Mouse (Mus musculus) frontal cortex, adult 2 months (tissue): ENCODE measurements at regions not wholly inside any gene's neighbourhood (a gene's known extent, or its start where the extent isn't known, plus 50 kb on each side); places are given as distances from the start of the nearest gene placed in this dataset.
"Not testable (repeated sequence)": the region's sequence is repeated elsewhere in the genome, so short reads cannot be mapped to it uniquely, and the experiment has no call there.

Source experiments
- DNase-seq, 2 experiments: peaks; one replicate each; pipeline ENCODE4 v3.0.0; 2022; ENCODE audit warnings: low spot score in 1 of 2; ENCODE audit errors: extremely low spot score in 1 of 2

GRCm38 (mm10) chr16:73217555-73217954, 909.4 kb downstream of the Robo1 start:
- peak in 1 of 2 experiments; percentile 10 for DNase-seq

GRCm38 (mm10) chr16:73203542-73203941, 895.4 kb downstream of the Robo1 start:
- no peak for DNase-seq

DNA sequence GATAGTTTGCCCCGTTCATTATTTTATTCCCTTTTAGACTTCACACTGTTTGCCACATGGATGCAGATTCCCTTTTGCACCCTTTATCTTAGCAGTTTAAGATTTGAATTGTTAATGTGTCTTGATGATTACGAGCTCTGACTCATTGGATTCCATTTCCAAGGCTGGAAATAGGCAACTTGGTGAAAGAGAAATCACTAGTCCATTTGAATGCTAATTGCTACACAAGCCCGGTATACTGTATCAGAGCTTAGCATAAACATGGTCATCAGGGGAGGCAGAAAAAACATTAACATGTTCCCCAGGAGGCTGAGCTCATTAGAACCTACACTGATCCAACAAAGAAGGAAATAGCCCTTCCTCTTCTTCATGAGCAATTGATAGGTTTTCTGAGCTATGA, 892.9 kb downstream of the Robo1 start:
- no peak for DNase-seq

DNA sequence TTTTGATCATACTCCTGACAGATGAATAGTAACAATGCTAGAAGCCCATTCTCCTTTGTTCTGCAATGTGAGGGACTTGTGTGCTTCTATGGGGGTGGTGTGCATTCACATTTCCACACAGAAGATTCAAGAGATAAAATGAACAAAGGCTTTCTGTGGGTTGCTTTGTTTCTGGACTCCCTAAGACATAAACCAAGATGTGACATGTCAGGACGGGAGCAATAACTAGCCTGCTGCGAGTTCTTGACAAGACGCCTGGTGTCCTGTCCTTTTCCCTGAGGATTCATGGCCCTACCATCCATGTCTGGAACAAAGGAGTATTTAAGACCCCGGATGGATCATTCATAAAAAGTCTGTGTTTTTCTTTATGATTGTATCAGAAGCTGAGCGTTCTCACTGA, 874.7 kb downstream of the Robo1 start:
- DNase-seq = no peak

DNA sequence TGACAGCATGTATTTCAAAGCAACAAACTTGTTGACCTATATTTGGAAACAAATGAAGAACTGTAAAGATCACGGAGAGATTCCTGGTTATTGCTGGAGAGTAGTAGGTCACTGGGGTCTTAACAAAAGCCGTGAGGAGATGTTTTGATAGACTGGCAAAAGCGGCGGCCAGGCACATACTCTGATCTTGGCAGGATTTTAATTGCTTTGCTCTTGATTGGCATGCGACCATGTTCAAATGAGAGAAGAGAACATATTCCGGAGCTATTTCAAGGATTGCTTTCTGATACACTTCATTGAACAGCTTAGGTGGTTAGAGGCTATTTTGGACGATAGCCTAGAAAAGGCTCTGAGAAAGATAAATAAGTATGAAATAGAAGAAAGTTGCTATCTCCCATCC, 874.2 kb downstream of the Robo1 start:
- no peak for DNase-seq

GRCm38 (mm10) chr16:73155447-73155846, 847.3 kb downstream of the Robo1 start:
- no peak for DNase-seq

DNA sequence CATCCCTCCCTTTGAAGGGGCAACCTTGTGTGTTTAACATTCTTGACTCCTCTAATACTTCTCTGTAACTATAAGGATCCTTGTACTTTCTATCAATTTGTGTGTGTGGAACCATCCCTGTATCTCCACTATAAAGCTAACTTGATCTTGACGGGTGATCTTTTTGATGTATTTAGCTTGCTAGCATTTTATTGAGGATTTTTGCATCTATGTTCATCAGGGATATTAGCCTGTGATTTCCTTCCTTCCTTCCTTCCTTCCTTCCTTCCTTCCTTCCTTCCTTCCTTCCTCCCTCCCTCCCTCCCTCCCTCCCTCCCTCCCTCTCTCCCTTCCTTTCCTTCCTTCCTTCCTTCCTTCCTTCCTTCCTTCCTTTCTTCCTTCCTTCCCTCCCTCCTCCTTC, 819.8 kb downstream of the Robo1 start:
- not testable (repeated sequence) for DNase-seq

DNA sequence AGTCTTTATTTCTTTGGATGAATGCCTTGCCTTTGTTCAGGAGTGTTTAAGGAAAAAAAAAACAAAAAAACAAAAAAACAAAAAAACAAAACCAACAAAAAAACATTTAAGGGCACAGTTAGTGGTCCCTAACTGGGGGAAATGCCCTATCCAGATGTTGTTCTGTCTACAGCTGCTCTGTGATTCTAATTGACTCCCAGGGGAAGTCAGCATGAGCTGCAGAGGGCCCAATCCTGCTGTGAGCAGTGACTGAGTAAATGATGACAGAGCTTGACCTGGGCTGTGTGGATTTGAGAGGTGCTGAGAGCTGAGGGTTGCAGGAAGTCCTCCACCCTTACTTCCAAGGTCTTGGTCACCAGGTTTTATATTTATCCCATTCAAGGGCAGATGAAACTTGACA, 812.5 kb downstream of the Robo1 start:
- no peak for DNase-seq

DNA sequence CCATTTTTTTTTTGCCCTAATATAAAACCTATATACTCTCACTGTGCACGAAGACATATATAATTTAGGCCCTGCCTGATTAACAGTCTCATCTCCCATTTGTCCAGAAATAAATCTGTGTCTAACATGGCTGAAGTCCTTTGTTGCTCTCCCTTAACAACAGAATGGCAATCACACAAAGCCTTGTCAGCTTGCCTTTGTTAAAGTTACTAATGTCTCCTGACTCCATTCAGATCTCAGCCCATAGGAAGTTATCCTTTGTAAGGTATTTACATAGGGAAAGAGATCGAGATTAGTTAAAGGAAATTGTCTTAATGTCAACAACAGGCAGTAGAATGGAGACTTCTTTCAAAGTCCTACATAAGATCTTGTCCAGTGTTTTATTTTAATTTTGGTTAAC, 809.2 kb downstream of the Robo1 start:
- DNase-seq = no peak

DNA sequence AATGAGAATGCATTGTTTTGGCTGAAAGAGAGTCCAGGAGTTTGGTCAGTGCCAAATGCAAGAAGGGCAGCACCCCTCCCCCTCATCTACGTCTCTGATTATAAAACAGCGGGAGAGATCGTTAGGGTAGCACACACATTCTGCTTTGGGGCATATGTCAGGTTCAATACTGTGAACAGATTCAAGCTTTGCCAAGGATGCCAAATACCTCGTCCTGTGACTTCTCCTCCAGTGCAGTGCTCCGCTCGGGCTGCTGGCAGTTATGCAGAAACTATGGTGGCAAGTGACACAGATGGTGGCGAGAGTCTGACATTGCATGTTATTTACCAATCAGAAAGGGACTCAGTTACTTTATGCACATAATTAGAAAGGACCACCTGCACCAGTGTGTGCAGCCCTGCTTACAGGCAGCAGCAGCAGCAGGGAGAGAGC, 799.9 kb downstream of the Robo1 start:
- DNase-seq = no peak

- DNase-seq = no peak
These were observed 799.5 kb downstream of the Robo1 start for GRCm38 (mm10) chr16:73107608-73108007.

GRCm38 (mm10) chr16:73105496-73105895, 797.4 kb downstream of the Robo1 start:
- DNase-seq = peak; percentile 30 to 70

GRCm38 (mm10) chr16:73100273-73100672, 792.2 kb downstream of the Robo1 start:
- DNase-seq = no peak

GRCm38 (mm10) chr16:73098760-73099159, 790.7 kb downstream of the Robo1 start:
- DNase-seq = peak in 1 of 2 experiments; percentile 60

GRCm38 (mm10) chr16:73097176-73097575, 789.1 kb downstream of the Robo1 start:
- DNase-seq = no peak

DNA sequence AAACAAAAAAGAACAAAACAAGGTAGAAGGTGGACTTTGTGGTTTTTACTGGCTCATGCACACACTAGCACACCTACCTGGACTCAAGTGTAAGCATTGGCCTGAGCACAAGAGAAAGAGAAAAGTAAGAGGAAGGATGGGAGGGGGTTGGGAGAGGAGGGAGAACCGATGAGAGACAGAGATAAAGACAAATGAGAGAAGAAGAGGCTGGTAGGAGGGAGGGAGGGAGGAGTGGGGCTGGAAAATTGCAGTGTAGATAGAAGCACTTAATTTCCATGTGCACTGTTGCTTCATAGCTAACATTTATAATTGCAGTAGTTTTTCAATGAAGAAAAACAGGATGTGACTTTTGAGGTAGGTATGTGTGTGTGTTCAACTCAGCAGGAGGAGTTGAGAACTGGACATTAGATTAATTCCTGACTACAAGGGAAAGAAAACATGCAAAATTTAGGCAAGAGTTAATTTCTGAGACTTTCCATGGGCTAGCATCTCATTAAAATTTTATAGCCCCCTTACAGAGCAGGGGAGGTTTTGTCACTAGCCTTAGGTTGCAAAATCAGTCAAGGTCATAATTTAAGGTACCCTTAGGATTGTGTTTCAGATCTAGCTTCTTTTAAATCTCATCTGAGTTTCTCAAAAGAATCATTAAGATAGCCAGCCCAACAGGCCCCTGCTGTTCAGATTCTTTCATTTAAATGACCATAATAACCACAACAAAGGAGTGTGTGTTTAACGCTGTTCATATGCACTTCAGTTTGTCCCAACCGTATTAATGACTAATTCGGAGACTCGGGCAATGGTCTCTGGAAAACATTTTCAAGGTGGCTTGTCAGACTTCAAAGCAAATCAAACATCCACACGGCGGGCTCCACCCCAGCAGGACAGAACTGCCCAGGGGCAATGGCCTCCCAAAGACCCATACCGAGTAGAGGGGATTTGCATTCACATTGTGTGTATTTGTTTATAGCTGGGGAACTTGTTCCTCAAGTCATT, 788.3 kb downstream of the Robo1 start:
- DNase-seq = no peak
